Mouse (Mus musculus) gastrocnemius, postnatal 25 days (tissue): ENCODE results near the gene Ntm. TPM values are rescaled to one million over a fixed set of nuclear protein-coding genes. Genes with fewer than 3 reads are reported as not detected.

ENCODE experiments used
- DNase-seq: peaks from one replicate; pipeline ENCODE4 v3.0.0; 2022
- total RNA-seq, 2 experiments: library from RNA; stranded (reverse); gene quantifications; 1 replicate in 1 of 2; 2 replicates in 1 of 2; pipeline ENCODE4 v1.2.3; 2021

The Ntm gene
- total RNA-seq, 2 experiments from 2014 or later = 0.29 to 1.1 TPM

- no peak for DNase-seq
Measured at GRCm38 (mm10) chr9:29657761-29658465, 305.0 kb downstream of the Ntm start.

GRCm38 (mm10) chr9:29654885-29655284 is 308.1 kb downstream of the Ntm start:
- DNase-seq = no peak

- no peak for DNase-seq
Measured at GRCm38 (mm10) chr9:29653678-29654235, 309.2 kb downstream of the Ntm start.

- no peak for DNase-seq
Measured at GRCm38 (mm10) chr9:29652854-29653253, 310.1 kb downstream of the Ntm start.

DNA sequence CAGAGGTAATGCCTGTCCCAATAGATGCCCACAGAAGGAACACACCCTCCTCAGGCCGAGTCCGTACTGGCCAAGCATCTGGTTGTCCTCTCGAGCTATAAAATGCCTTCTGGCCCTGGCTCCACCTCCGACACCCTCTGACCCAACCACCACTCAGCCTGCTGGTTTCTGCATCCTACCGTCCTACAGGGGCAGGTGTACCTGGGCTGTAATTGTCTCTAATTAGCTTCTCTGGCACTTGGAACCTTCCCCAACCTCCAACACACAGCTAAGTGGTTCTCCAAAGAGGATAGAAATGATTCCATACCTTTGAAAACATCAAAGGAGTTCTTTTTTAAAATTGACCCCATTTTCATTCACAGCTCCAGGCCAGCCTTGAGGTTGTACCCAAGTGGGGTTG is 311.1 kb downstream of the Ntm start:
- no peak for DNase-seq

DNA sequence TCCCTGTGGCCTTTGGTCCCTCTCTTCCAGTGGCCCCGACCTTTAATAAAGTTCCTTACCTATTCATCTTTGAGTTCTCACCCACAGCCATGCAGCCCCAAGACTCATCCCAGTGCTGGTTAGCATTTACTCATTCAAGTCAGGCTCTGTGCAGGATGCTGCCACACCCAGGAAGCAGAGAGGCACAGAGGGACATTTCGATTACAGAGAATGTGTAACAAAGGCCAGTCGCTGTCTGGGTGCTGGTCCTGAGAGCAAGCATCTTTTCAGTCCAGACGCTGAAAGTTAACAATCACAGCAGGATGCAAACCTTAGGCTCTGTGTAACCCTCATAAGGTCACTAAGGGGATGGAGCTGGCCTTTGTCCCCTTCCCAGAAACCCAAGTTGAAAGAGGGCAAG is 311.7 kb downstream of the Ntm start:
- DNase-seq = no peak

DNA sequence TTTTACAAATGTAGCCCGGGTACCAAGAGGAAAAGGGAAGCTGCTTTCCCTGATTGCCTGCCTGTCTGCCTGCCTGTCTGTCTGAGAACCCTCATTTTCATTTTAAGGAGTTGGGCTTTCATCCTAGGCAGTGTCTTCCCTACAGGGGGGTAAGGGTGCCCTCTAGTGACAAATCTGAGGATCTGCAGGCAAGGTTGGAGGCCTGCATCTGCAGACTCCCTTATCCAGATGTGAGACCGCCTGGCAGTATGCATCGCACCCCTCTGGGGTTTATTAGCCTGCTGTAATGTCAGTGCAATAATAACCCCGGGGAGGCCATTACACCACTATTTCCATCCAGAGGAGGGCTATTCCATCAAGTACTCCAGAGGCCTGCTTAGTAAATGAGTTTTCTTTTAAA is 312.3 kb downstream of the Ntm start:
- DNase-seq = peak; percentile 14

DNA sequence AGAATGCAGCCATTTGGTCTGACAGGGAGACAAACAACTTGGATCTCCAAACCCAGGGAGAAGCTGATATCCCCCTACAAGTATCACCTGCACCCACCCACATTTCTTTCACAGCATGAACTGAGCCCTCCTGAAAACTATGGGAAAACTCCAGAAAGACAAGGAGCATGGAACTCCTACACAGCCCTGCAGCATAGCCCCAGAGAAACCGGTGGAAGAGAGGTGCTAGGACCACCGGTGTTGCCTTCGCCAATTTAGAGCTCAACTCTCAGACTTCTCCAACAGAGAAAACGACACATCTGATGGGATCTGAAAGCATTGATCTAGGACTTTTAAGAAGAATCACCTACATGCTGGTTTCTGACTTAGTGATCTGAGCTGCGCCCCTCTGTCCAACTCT is 312.7 kb downstream of the Ntm start:
- DNase-seq = no peak

DNA sequence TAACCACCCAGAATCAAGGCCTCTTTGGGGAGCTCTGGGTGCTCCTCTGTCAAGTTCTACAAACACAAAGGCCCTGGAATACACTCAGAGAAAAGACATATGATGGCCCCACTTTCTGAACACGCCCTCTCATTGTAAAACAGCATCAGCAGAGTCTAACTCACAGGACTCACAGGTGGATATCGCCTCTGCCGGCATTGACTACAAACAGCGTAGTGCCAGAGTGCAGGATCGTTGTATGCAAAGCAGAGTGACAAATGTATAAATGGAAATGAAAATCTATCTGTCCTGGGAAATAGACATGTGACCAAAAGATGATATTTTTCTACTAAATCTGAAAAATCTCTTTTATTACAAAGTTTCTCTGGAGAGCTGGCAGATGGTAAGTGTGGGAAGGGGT is 314.7 kb downstream of the Ntm start:
- no peak for DNase-seq

DNA sequence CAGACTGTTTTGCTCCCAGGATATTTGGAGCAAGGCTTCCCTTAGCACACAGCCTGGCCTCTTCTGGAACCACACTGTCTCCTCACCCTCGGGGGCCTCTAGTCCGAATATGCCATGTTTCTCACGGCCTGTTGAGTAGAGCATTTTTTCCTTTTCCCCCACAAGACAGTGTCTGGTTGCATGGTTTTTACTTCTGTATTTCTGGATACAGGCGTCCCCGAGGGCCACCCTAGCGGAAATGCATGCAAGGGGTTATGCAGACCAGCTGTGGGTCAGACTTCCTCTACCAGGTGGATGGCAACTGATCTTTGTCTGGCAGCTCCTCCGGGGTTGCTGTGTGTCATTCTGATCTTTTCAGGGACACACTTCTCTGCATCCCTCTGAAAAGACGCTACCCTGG is 315.2 kb downstream of the Ntm start:
- DNase-seq = no peak

- DNase-seq = no peak
Measured at GRCm38 (mm10) chr9:29645796-29646400, 317.0 kb downstream of the Ntm start.

DNA sequence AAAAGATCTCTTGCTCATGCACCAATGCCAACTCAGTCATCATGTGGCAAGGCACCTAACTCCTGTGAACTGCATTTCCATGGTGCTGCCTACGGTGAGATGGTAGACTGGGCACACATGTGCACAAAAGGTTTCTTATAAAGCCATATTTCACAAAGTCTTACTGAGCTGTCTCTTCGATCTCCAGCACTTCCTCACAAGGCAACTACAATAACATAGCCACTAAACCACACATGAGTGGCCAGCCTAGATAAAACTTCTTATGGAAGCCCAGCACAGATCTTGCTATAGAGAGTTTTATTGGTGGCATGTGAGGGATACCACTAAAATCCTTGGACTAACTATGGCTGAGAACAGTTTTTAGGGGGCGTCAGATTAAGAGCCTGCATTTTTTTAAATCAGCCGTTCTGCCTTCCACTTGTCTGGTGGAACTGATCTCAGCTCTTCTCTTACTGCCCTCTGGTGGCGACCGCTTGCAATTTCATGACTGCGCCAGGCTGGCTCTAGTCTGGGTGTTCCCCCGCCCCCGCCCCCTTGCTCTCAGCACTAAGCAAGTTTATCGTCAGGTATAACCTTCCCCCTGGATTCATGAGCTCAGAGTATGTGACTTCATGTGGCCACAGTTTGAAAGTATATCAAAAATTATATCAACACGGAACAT is 319.8 kb downstream of the Ntm start:
- peak; percentile 24 for DNase-seq

GRCm38 (mm10) chr9:29637335-29637734 is 325.6 kb downstream of the Ntm start:
- no peak for DNase-seq

- DNase-seq = peak; percentile 57
Measured at GRCm38 (mm10) chr9:29617181-29617580, 345.8 kb downstream of the Ntm start.

GRCm38 (mm10) chr9:29612020-29612612 is 350.8 kb downstream of the Ntm start:
- DNase-seq = no peak

- no peak for DNase-seq
Measured at GRCm38 (mm10) chr9:29610867-29611266, 352.1 kb downstream of the Ntm start.

- no peak for DNase-seq
Measured at GRCm38 (mm10) chr9:29597665-29598064, 365.3 kb downstream of the Ntm start.

- DNase-seq = no peak
Measured at GRCm38 (mm10) chr9:29595321-29595720, 367.6 kb downstream of the Ntm start.

GRCm38 (mm10) chr9:29594537-29595294 is 368.2 kb downstream of the Ntm start:
- DNase-seq = no peak

- DNase-seq = no peak
Measured at GRCm38 (mm10) chr9:29587376-29587775, 375.6 kb downstream of the Ntm start.

DNA sequence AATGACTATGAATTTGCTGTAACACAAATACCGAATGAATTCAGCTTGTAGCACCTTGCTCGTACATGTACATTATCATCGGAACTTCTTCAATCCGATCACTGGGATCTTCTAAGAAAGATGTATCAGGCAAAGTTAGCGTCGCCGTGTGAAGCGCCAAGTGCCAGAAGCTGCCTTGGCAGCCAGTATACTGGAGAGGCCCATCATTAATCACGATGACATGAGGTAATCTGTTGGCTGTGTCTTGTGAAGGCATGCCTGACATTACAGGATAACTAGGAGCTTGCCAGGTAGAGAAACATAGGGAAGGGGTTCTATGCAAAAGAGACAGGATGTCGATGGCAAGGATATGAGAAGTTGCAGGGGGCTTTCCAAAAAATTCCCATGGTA is 376.6 kb downstream of the Ntm start:
- no peak for DNase-seq

DNA sequence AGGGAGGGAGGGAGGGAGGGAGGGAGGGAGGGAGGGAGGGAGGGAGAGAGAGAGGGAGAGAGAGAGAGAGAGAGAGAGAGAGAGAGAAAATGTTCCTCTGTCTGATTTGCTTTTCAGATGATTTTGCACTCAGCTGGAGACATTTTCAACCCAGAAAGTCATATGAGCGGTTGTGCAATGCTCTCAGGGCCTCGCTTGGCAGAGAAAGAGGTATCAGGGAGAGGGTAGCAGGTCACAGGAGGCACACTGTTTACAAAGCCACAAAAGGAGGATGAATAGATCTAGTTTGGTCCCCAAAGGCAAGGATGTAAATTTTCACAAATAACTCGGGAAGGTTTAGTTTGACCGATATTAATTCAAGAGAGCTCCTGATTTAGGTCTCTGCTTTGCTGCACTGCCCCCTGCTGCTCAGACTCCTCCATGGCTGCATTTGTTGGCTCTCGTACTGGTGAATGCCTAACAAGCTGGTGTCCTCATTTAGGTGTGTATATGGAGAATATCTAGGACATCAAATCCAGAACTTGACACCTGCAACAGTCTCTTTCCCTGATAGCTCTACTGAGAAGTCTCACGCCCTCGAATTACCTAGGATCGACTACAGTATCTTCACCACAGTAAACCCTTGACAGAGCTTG is 377.1 kb downstream of the Ntm start:
- peak; percentile 30 for DNase-seq
